Mouse (Mus musculus) kidney, adult 2 months (tissue): ENCODE results near the gene Olfr619.

ENCODE experiments used
- CTCF ChIP-seq: fragments of 200-500 bp; conservative IDR thresholded peaks from 2 replicates; pipeline ENCODE4 v1.5.1; 2011; ENCODE audit warnings: low read depth, mild to moderate bottlenecking, control low read depth, low read length, moderate library complexity, mixed read lengths; ENCODE audit not compliant: insufficient read depth, insufficient read length
- POLR2A ChIP-seq: fragments of 200-500 bp; IDR thresholded peaks from one replicate; pipeline ENCODE4 v1.6.1; 2011; ENCODE audit warnings: low read depth, low read length, control low read depth

DNA sequence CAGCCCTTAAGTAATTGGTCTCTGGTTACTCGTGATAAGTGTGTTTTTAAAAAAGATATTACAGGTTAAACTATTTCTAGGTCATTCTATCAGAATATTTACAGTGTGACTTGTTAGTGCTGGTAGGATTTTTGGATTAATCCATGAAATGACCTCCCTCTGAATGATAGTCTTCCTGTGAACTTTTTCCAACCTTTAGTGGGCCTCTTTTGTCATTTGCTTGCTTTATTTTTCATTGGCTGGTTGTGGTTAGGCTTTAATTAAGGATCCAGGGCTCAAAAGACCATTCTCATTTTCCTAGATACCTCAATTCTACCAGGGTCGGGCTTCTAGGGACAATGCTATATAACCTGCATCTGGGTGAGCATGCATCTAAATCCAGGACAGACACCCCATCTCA is 10.6 kb upstream of the Olfr619 start, which contains the start of gene Olfr618:
- TF ChIP-seq CTCF (no peak), POLR2A (no peak)
